Mouse (Mus musculus) lung, embryonic 15.5 days (tissue): ENCODE measurements around the gene Siae. TPM values are rescaled to one million over a fixed set of nuclear protein-coding genes. Genes with fewer than 3 reads are reported as not detected.

Experiments used
- ATAC-seq: fragments of 200-750 bp; cut with Nextera tagmentation; 2 replicates; pipeline ENCODE4 v1.8.0; 2017; ENCODE audit warnings: moderate number of reproducible peaks, borderline replicate concordance; ENCODE audit not compliant: low FRiP score, low TSS enrichment; ENCODE audit errors: extremely low read depth
- H3K27ac ChIP-seq: fragments of 300-500 bp; sonication (generic); 2 replicates; pipeline ENCODE4 v1.5.1; 2015; ENCODE audit warnings: moderate library complexity, mild to moderate bottlenecking, inconsistent platforms
- H3K27me3 ChIP-seq: fragments of 300-500 bp; sonication (generic); 2 replicates; pipeline ENCODE4 v1.6.1; 2015; ENCODE audit warnings: inconsistent platforms
- H3K36me3 ChIP-seq: fragments of 300-500 bp; sonication (generic); 2 replicates; pipeline ENCODE4 v1.6.1; 2015; ENCODE audit warnings: inconsistent platforms
- H3K4me1 ChIP-seq: fragments of 300-500 bp; sonication (generic); 2 replicates; pipeline ENCODE4 v1.6.1; 2015; ENCODE audit warnings: inconsistent platforms
- H3K4me2 ChIP-seq: fragments of 300-500 bp; sonication (generic); 2 replicates; pipeline ENCODE4 v1.6.1; 2015; ENCODE audit warnings: inconsistent platforms, mild to moderate bottlenecking, moderate library complexity
- H3K4me3 ChIP-seq: fragments of 300-500 bp; sonication (generic); 2 replicates; pipeline ENCODE4 v1.5.1; 2015; ENCODE audit warnings: mild to moderate bottlenecking, inconsistent platforms
- H3K9ac ChIP-seq: fragments of 300-500 bp; sonication (generic); 2 replicates; pipeline ENCODE4 v1.6.1; 2015; ENCODE audit warnings: inconsistent platforms
- H3K9me3 ChIP-seq: fragments of 300-500 bp; sonication (generic); 2 replicates; pipeline ENCODE4 v1.6.1; 2016; ENCODE audit warnings: inconsistent platforms
- WGBS: fragments of 180-500 bp; shearing (Covaris S2); methylation state at CpG from one replicate; pipeline ENCODE4 v1.1.7; 2015; 5-methylcytosine and 5-hydroxymethylcytosine counted together
- polyA plus RNA-seq: library from polyadenylated mRNA; unstranded; fragments of >200 nt; fragmentation: Nextera tagmentation; extraction: Ambion mirVana; gene quantifications from 2 replicates; pipeline ENCODE4 v1.2.1, GENCODE M21; 2015

Siae gene
- polyA plus RNA-seq, 1 experiment from 2014 or later, result 11.6 TPM

- Histone ChIP-seq H3K9me3 (no peaks in the 10 kb centered on the region), H3K36me3 (no peaks in the 10 kb centered on the region), H3K4me1 (no peaks in the 10 kb centered on the region), H3K9ac (no peak overlapping the region), H3K27me3 (no peaks in the 10 kb centered on the region), H3K4me2 (0 out of 2 replicates have a peak overlapping the region, but pooled peaks have one; percentile 13), H3K4me3 (no peak overlapping the region), H3K27ac (no peak overlapping the region)
- ATAC-seq, result no peak
- WGBS, result 52% methylated on average over 6 of the region's 6 CpGs
Observed at GRCm38 (mm10) chr9:37592633-37593032, 37.1 kb downstream of the Siae start.

- Histone ChIP-seq H3K27me3 (no peaks in the 10 kb centered on the region), H3K36me3 (no peaks in the 10 kb centered on the region), H3K4me3 (no peak overlapping the region), H3K27ac (no peak overlapping the region), H3K4me1 (no peaks in the 10 kb centered on the region), H3K4me2 (no peak overlapping the region), H3K9me3 (no peaks in the 10 kb centered on the region), H3K9ac (no peak overlapping the region)
- WGBS, result 72% methylated on average over 3 of the region's 3 CpGs
- no peak for ATAC-seq
Observed at GRCm38 (mm10) chr9:37593690-37594089, 38.2 kb downstream of the Siae start.

DNA sequence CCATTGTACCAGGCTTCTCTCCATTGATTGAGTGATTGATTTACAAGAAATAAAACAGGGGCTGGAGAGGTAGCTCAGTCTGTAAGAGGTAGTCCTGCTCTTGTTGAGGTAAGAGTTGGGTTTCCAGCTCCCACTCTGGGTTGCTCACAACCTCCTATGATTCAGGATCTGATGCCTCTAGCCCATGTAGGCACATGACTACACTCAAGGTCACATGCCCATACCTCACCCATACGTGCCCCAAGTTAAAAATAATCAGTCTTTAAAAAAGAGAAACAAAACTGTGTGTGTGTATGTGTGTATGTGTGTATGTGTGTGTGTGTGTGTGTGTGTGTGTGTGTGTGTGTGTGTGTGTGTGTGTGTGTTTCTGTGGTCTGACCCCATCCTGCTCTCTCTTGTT lies 40.1 kb downstream of the Siae start:
- Histone ChIP-seq H3K27ac (no peak overlapping the region), H3K27me3 (no peaks in the 10 kb centered on the region), H3K9me3 (no peaks in the 10 kb centered on the region), H3K4me2 (no peak overlapping the region), H3K4me3 (no peak overlapping the region), H3K36me3 (no peaks in the 10 kb centered on the region), H3K9ac (no peak overlapping the region), H3K4me1 (no peaks in the 10 kb centered on the region)
- WGBS, result 81% methylated on average over 1 of the region's 1 CpGs
- no peak for ATAC-seq

GRCm38 (mm10) chr9:37598637-37599036 lies 43.1 kb downstream of the Siae start:
- 76% methylated on average over 2 of the region's 2 CpGs for WGBS
- H3K36me3 ChIP-seq, result no peaks in the 10 kb centered on the region
- no peak for ATAC-seq
- no peak overlapping the region for H3K27ac ChIP-seq
- H3K4me2 ChIP-seq, result no peak overlapping the region
- H3K9ac ChIP-seq, result no peak overlapping the region
- H3K4me3 ChIP-seq, result no peak overlapping the region
- H3K9me3 ChIP-seq, result no peaks in the 10 kb centered on the region
- H3K27me3 ChIP-seq, result no peaks in the 10 kb centered on the region
- H3K4me1 ChIP-seq, result no peaks in the 10 kb centered on the region

DNA sequence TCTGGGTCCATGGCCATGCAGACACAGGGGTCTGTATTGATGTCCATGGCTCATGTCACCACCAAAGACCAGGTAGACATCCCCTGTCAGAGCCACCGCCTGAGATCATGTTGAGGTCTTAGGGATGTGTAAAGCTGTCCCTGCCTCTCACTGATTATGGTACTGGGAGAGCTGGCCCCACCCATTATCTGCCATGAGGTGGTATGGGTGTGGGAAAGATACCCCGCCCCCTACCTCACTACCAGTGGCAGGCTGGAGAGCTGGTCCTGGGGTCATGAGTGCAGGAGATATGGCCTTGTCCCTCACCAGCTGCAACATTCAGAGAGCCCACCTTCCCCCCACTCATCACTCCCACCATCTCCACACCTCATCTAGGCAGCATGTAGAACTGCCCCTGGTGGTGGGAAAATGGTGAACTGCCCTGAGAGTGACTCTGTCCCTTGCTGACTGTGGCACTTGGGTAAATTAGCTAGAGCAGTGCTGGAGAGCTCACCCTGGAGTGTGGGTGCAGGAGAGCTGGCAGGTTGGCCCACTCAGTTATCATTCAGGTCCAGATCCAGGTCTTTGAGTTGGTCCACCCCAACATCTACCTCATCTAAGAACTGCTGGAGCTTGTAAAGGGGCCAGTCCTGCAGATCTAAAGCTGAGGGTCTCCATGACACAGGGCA lies 45.2 kb downstream of the Siae start:
- Histone ChIP-seq H3K27me3 (no peaks in the 10 kb centered on the region), H3K4me3 (no peak overlapping the region), H3K9ac (no peak overlapping the region), H3K4me2 (no peak overlapping the region), H3K27ac (no peak overlapping the region), H3K4me1 (no peaks in the 10 kb centered on the region), H3K36me3 (no peaks in the 10 kb centered on the region), H3K9me3 (no peaks in the 10 kb centered on the region)
- 86% methylated on average over 2 of the region's 2 CpGs for WGBS
- no peak; the same call in 1 of the 2 replicates for ATAC-seq

- H3K4me3 ChIP-seq, result no peak overlapping the region
- no peak overlapping the region for H3K27ac ChIP-seq
- 87% methylated on average over 3 of the region's 3 CpGs for WGBS
Observed at GRCm38 (mm10) chr9:37605089-37605488, 49.6 kb downstream of the Siae start.

GRCm38 (mm10) chr9:37609558-37609957 lies 54.1 kb downstream of the Siae start:
- no peak overlapping the region for H3K4me3 ChIP-seq
- no peak for ATAC-seq
- H3K27me3 ChIP-seq, result no peaks in the 10 kb centered on the region
- no peak overlapping the region for H3K27ac ChIP-seq
- H3K9ac ChIP-seq, result no peak overlapping the region
- no peaks in the 10 kb centered on the region for H3K36me3 ChIP-seq
- peaks cover 9% of the 10 kb centered on the region; the same call in 1 of the 2 replicates for H3K4me1 ChIP-seq
- H3K4me2 ChIP-seq, result no peak overlapping the region
- H3K9me3 ChIP-seq, result no peaks in the 10 kb centered on the region
- 70% methylated on average over 4 of the region's 4 CpGs for WGBS

More at GRCm38 (mm10) chr9:37605089-37605488, 49.6 kb downstream of the Siae start:
- H3K4me1 ChIP-seq, result no peaks in the 10 kb centered on the region
- no peak overlapping the region for H3K4me2 ChIP-seq
- no peaks in the 10 kb centered on the region for H3K27me3 ChIP-seq
- H3K36me3 ChIP-seq, result no peaks in the 10 kb centered on the region
- H3K9ac ChIP-seq, result no peak overlapping the region
- no peaks in the 10 kb centered on the region for H3K9me3 ChIP-seq
- no peak for ATAC-seq

- Histone ChIP-seq H3K27me3 (no peaks in the 10 kb centered on the region), H3K4me2 (peak within 1 kb of the TSS; percentile 69), H3K36me3 (no peaks in the 10 kb centered on the region), H3K4me1 (peaks cover 9% of the 10 kb centered on the region; the same call in 1 of the 2 replicates), H3K4me3 (peak within 1 kb of the TSS; percentile 64), H3K9ac (peak within 1 kb of the TSS; percentile 62), H3K9me3 (no peaks in the 10 kb centered on the region), H3K27ac (peak within 1 kb of the TSS; percentile 66)
- WGBS, result under 1% methylated on average over 44 of the region's 45 CpGs
- peak; percentile 98 for ATAC-seq
Observed at GRCm38 (mm10) chr9:37613182-37613910, 57.8 kb downstream of the Siae start, which contains the start of gene Spa17. Gene Spa17, minus strand, starts transcription at chr9:37613722.

- Histone ChIP-seq H3K36me3 (no peaks in the 10 kb centered on the region), H3K9me3 (no peaks in the 10 kb centered on the region), H3K4me1 (peaks cover 9% of the 10 kb centered on the region; the same call in 1 of the 2 replicates), H3K27ac (peak overlapping the region; percentile 66), H3K9ac (peak overlapping the region; percentile 51), H3K4me3 (peak overlapping the region; percentile 64), H3K4me2 (peak overlapping the region; percentile 69), H3K27me3 (no peaks in the 10 kb centered on the region)
- WGBS, result 16% methylated on average over 6 of the region's 6 CpGs
- peak; percentile 58 for ATAC-seq
Observed at GRCm38 (mm10) chr9:37613911-37614280, 58.4 kb downstream of the Siae start.

- Histone ChIP-seq H3K27ac (no peak overlapping the region), H3K9me3 (no peaks in the 10 kb centered on the region), H3K9ac (peak overlapping the region; percentile 51; the same call in 1 of the 2 replicates), H3K4me2 (peak overlapping the region; percentile 69), H3K4me3 (peak overlapping the region; percentile 64; the same call in 1 of the 2 replicates), H3K36me3 (no peaks in the 10 kb centered on the region), H3K4me1 (peaks cover 9% of the 10 kb centered on the region; the same call in 1 of the 2 replicates), H3K27me3 (no peaks in the 10 kb centered on the region)
- no peak for ATAC-seq
Observed at GRCm38 (mm10) chr9:37614316-37614715, 58.8 kb downstream of the Siae start.

DNA sequence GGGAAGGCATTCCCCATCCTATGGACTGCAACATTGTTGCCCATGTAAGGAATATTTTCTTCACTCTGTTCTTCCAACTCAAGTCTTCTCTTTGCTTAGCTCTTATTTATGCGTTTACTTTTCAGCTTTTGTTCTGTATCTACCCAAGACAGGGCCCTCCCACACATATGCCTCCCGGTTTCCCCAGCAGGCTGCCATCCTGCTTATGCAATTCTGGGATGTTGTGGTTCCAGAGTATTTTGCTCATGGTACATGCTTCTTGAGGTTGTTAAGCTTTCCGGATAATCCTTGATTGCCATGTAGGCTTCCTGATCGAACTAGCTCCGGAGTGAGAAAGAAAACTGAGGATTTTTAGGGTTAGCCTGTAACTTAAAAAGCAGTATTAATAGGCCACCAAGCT lies 59.7 kb downstream of the Siae start:
- 68% methylated on average over 5 of the region's 5 CpGs for WGBS
- H3K4me2 ChIP-seq, result no peak overlapping the region
- H3K9ac ChIP-seq, result no peak overlapping the region
- H3K36me3 ChIP-seq, result no peaks in the 10 kb centered on the region
- peaks cover 9% of the 10 kb centered on the region; the same call in 1 of the 2 replicates for H3K4me1 ChIP-seq
- H3K4me3 ChIP-seq, result no peak overlapping the region
- no peaks in the 10 kb centered on the region for H3K27me3 ChIP-seq
- no peak for ATAC-seq
- H3K9me3 ChIP-seq, result no peaks in the 10 kb centered on the region
- no peak overlapping the region for H3K27ac ChIP-seq

GRCm38 (mm10) chr9:37616770-37617169 lies 61.3 kb downstream of the Siae start:
- peaks cover 9% of the 10 kb centered on the region; the same call in 1 of the 2 replicates for H3K4me1 ChIP-seq
- no peak for ATAC-seq
- H3K9me3 ChIP-seq, result no peaks in the 10 kb centered on the region
- H3K9ac ChIP-seq, result no peak overlapping the region
- no peak overlapping the region for H3K4me3 ChIP-seq
- no peaks in the 10 kb centered on the region for H3K36me3 ChIP-seq
- no peak overlapping the region for H3K27ac ChIP-seq
- H3K27me3 ChIP-seq, result no peaks in the 10 kb centered on the region
- H3K4me2 ChIP-seq, result no peak overlapping the region
- 48% methylated on average over 2 of the region's 2 CpGs for WGBS
